Mouse (Mus musculus): Measurements from ENCODE around the gene Secisbp2. TPM values are rescaled to one million over a fixed set of nuclear protein-coding genes. Genes with fewer than 3 reads are reported as not detected.

Secisbp2 gene
- polyA plus RNA-seq, 1 experiment from 2014 or later = 26.5 TPM

DNA sequence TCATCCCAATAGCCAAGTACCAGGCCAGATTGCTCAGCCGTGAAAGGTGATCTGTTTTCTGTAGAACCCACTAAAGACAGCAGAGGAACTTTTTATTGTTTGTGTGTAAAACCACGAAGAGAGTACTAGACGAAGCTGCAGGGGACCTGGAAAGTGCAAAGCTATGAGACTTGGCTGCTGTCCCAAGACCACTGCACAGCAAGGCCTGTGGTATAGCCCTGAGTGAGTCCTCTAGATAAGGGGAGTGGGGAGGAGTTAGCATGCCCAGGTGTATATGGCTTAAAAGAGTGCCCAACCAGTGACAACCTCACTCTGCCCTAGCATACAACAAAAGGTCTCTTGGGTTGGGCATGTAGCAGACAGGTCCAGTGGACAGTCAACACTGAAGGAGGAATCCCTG is 37.2 kb downstream of the Secisbp2 start:
- no peaks in the 10 kb centered on the region for H3K9me3 ChIP-seq
- H3K27me3 ChIP-seq = no peaks in the 10 kb centered on the region
- no peaks in the 10 kb centered on the region for H3K4me1 ChIP-seq (replicated peaks)
- H3K27ac ChIP-seq = no peak overlapping the region
- WGBS = 61% methylated on average over 3 of the region's 3 CpGs
- no peak overlapping the region for H3K4me2 ChIP-seq
- H3K36me3 ChIP-seq = peaks cover 60% of the 10 kb centered on the region
- H3K4me3 ChIP-seq (replicated peaks) = no peak overlapping the region
- no peak overlapping the region for H3K9ac ChIP-seq (replicated peaks)
- no peak for ATAC-seq (ENCODE audit: insufficient number of reproducible peaks, insufficient read depth, low FRiP score, low TSS enrichment, low read depth)

DNA sequence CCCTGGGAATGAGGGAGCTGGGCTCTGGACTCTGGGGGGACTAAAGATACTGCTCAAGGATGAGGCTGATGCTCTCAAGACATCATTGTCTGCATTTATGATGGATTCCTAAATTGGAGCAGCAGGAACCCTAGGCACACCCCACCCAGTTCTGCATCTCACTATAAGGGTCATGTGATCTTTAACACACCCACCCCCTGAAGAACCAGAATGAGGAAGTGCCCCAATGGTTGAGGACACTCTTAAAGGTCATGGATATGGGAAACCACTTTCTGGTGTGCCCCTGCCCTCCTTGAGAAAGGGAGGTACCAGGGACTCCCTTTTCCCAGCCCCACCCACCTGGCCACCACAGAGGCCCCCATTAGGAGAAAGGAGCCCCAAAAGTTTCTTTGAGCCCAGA is 45.0 kb downstream of the Secisbp2 start:
- no peak for ATAC-seq (ENCODE audit: insufficient number of reproducible peaks, insufficient read depth, low FRiP score, low TSS enrichment, low read depth)
- Histone ChIP-seq H3K27me3 (no peaks in the 10 kb centered on the region), H3K4me1 (replicated peaks) (no peaks in the 10 kb centered on the region)

DNA sequence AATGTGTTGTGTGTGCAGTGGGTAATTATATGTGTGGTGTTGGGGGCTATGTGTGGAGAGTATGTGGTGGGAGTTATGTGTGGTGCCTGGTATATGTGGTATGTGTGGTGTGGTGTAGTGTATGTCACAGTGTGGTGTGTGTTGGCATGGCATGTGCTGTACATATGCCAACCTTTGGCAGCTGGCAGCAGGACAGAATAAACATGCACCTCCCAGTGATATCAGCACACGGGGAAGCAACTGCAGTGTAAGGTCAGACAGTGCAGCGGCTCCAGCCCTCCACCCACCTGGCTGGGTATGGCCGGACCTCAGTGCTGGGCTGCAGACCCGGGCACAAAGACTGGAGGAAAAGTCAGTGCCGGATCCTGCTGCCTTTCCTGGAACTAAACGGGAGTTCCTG is 46.0 kb downstream of the Secisbp2 start:
- Histone ChIP-seq H3K27me3 (no peaks in the 10 kb centered on the region), H3K4me1 (replicated peaks) (no peaks in the 10 kb centered on the region), H3K9ac (replicated peaks) (no peak overlapping the region), H3K27ac (no peak overlapping the region), H3K36me3 (peaks cover 4% of the 10 kb centered on the region; the same call in 1 of the 2 replicates), H3K4me2 (no peak overlapping the region), H3K4me3 (replicated peaks) (no peak overlapping the region), H3K9me3 (no peaks in the 10 kb centered on the region)
- ATAC-seq (ENCODE audit: insufficient number of reproducible peaks, insufficient read depth, low FRiP score, low TSS enrichment, low read depth) = no peak
- WGBS = 78% methylated on average over 6 of the region's 6 CpGs

More for the DNA sequence above, 45.0 kb downstream of the Secisbp2 start:
- no peak overlapping the region for H3K9ac ChIP-seq (replicated peaks)
- no peak overlapping the region for H3K4me2 ChIP-seq
- no peak overlapping the region for H3K27ac ChIP-seq
- no peak overlapping the region for H3K4me3 ChIP-seq (replicated peaks)
- no peaks in the 10 kb centered on the region for H3K9me3 ChIP-seq
- peaks cover 1% of the 10 kb centered on the region; the same call in 1 of the 2 replicates for H3K36me3 ChIP-seq

DNA sequence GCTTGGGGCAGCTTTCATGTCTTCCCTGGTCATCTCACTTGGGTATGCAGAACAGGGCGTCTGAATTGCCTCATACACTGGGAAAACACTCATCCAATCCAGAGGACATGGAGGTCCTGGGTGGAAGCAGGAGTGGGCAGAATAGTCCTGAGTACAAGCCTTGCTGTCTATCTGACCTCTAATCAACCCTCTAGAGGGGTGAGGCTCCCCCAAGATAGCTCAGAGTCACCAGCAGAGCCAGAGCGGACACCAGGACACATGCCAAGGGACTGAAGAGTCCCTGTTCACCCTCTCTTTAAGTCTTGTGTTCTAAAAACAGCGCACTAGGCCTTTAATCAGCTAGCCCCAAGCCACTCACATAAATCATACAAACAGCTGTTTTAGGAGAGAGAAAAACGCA is 46.4 kb downstream of the Secisbp2 start:
- H3K9me3 ChIP-seq = no peaks in the 10 kb centered on the region
- no peak overlapping the region for H3K9ac ChIP-seq (replicated peaks)
- no peak for ATAC-seq (ENCODE audit: insufficient number of reproducible peaks, insufficient read depth, low FRiP score, low TSS enrichment, low read depth)
- H3K36me3 ChIP-seq = peaks cover 4% of the 10 kb centered on the region; the same call in 1 of the 2 replicates
- H3K4me2 ChIP-seq = no peak overlapping the region
- H3K4me1 ChIP-seq (replicated peaks) = no peaks in the 10 kb centered on the region
- no peak overlapping the region for H3K27ac ChIP-seq
- no peaks in the 10 kb centered on the region for H3K27me3 ChIP-seq
- WGBS = 48% methylated on average over 4 of the region's 4 CpGs
- no peak overlapping the region for H3K4me3 ChIP-seq (replicated peaks)

DNA sequence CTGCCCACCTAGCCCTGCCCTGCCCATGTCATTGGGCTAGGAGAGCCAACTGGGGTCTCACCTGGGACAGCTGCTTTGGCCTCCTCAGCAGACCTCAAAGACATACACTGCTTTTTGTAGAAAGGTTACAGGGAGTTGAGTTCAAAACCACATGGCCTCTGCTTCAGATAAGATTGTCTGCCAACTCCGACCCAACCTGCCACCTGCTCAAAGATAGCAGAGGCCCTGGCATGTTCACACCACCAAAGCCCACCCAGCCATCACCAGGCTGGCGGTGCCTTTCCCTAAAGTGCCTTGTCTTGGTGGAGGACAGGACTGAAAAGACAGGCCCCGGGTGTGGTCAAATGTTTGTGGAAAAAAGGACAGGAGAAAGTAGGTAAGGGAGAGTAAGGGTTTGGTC is 46.8 kb downstream of the Secisbp2 start:
- Histone ChIP-seq H3K4me3 (replicated peaks) (no peak overlapping the region), H3K4me1 (replicated peaks) (no peaks in the 10 kb centered on the region), H3K36me3 (peaks cover 4% of the 10 kb centered on the region; the same call in 1 of the 2 replicates), H3K27me3 (no peaks in the 10 kb centered on the region), H3K9ac (replicated peaks) (no peak overlapping the region), H3K4me2 (no peak overlapping the region), H3K27ac (no peak overlapping the region), H3K9me3 (no peaks in the 10 kb centered on the region)
- no peak for ATAC-seq (ENCODE audit: insufficient number of reproducible peaks, insufficient read depth, low FRiP score, low TSS enrichment, low read depth)
- WGBS = 80% methylated on average over 3 of the region's 3 CpGs

DNA sequence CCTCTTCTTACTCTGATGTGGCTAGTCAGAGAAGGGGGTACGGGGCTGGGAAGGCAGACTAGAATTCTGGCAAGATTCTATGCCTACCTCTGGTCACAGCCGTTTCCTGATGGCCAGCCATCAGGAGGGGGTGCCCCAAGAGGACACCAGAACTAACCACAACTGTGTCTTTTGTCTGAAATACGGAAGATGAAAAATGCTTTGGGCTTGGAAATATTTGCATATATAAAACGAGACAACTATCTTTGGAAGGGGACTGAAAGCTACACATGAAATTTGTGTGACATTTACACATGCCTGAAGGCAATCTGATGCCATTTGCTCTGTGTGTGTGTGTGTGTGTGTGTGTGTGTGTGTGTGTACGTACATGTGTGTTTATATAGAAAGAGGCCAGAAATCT is 52.4 kb downstream of the Secisbp2 start:
- Histone ChIP-seq H3K27me3 (no peaks in the 10 kb centered on the region), H3K9me3 (no peaks in the 10 kb centered on the region), H3K36me3 (peaks cover 4% of the 10 kb centered on the region; the same call in 1 of the 2 replicates), H3K27ac (no peak overlapping the region), H3K9ac (replicated peaks) (no peak overlapping the region), H3K4me3 (replicated peaks) (no peak overlapping the region), H3K4me1 (replicated peaks) (no peaks in the 10 kb centered on the region), H3K4me2 (no peak overlapping the region)
- ATAC-seq (ENCODE audit: insufficient number of reproducible peaks, insufficient read depth, low FRiP score, low TSS enrichment, low read depth) = no peak
- WGBS = 86% methylated on average over 5 of the region's 5 CpGs

DNA sequence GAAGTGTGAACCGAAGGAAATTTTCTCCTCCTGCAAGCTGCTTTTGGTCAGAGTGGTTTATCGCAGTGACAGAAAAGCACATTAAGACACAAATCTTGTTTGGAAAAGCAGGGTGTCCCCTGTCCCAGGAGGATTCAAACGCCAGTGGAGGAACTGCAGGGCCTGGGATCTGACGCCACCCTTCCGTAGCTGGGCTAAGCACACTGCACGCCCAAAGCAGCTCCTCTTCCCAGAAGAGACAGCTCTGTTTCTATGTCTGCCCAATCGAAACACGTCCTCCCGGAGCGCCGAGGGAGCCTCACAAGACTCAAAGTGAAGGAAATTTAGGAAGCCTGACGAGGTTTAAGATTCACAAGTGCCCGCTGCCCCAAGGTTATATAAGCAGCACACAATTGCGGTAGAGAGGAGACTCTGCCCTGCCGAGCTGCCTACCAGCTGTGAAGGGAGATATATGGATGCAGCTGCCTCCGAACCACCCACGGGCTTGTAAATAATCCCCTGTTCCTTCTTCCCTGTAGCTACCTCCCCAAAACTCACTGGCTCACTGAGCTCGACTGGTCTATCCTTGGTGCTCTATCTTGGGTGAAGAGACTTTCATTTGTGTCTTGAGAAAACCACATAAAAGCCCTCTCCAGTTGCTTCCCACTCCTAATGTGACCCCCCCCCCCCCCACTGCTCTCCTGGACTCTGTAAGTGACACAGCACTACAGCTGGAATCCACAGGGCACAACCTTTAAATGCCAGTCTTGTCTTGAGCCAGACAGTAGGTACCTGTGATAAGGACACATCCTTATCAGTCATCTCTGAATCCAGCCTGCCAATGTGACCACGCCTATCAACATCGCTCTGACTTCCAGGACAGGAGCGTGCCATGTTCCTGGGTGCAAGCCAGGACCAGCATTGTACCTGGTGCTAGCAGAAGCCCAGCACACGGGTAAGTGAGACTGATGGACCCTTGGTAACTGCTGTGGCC is 54.7 kb downstream of the Secisbp2 start:
- no peak for ATAC-seq (ENCODE audit: insufficient number of reproducible peaks, insufficient read depth, low FRiP score, low TSS enrichment, low read depth)
- no peaks in the 10 kb centered on the region for H3K9me3 ChIP-seq
- no peak overlapping the region for H3K4me3 ChIP-seq (replicated peaks)
- 60% methylated on average over 22 of the region's 22 CpGs for WGBS
- no peak overlapping the region for H3K27ac ChIP-seq
- H3K9ac ChIP-seq (replicated peaks) = no peak overlapping the region
- peaks cover 7% of the 10 kb centered on the region; the same call in 1 of the 2 replicates for H3K36me3 ChIP-seq
- H3K4me2 ChIP-seq = no peak overlapping the region
- no peaks in the 10 kb centered on the region for H3K27me3 ChIP-seq
- no peaks in the 10 kb centered on the region for H3K4me1 ChIP-seq (replicated peaks)

DNA sequence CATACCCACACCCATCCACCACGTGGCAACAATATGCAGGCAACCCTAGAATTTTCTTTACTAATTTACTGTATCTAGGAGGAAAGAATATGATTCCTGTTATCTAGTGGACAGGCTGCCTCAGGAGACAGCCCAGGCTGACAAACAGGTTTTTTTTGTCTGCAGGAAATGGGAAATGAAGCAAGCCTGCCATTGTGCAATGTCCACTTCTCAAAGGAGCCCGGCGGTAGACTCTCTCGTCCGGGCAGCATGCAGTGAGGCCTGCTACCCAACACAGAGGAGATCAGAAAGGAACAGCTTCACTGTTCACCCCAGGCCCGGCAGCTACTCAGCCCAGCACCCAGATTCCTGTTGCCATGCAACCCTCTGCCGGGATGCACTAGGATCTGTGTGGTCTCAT is 59.2 kb downstream of the Secisbp2 start:
- H3K9me3 ChIP-seq = no peaks in the 10 kb centered on the region
- no peak overlapping the region for H3K27ac ChIP-seq
- no peaks in the 10 kb centered on the region for H3K27me3 ChIP-seq
- H3K4me3 ChIP-seq (replicated peaks) = no peak overlapping the region
- H3K36me3 ChIP-seq = peaks cover 12% of the 10 kb centered on the region; the same call in 1 of the 2 replicates
- H3K4me1 ChIP-seq (replicated peaks) = no peaks in the 10 kb centered on the region
- no peak overlapping the region for H3K4me2 ChIP-seq
- no peak overlapping the region for H3K9ac ChIP-seq (replicated peaks)
- WGBS = 82% methylated on average over 7 of the region's 7 CpGs
- ATAC-seq (ENCODE audit: insufficient number of reproducible peaks, insufficient read depth, low FRiP score, low TSS enrichment, low read depth) = no peak

DNA sequence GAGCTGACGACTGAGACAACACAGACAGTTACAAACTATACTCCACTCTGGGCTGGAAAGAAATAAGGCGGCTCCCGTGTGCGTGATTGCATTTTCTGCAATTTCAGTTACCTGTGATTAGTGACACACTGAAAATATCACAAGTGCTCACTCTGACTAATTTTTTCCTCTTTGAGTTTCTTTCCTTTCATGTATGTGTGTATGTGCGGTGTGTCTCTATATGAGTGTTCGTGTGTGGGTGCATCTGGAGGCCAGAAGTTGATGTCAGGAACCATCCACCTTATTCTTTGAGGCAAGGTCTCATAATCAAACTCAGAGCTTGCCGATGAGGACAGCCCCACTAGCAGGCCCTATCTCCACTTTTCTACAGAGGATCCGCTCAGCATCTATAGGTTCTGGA is 60.5 kb downstream of the Secisbp2 start:
- ATAC-seq (ENCODE audit: insufficient number of reproducible peaks, insufficient read depth, low FRiP score, low TSS enrichment, low read depth) = no peak
- Histone ChIP-seq H3K36me3 (peaks cover 12% of the 10 kb centered on the region; the same call in 1 of the 2 replicates), H3K9ac (replicated peaks) (no peak overlapping the region), H3K27ac (no peak overlapping the region), H3K4me1 (replicated peaks) (no peaks in the 10 kb centered on the region), H3K27me3 (no peaks in the 10 kb centered on the region), H3K4me2 (no peak overlapping the region), H3K9me3 (no peaks in the 10 kb centered on the region), H3K4me3 (replicated peaks) (no peak overlapping the region)
- WGBS = 85% methylated on average over 8 of the region's 8 CpGs

DNA sequence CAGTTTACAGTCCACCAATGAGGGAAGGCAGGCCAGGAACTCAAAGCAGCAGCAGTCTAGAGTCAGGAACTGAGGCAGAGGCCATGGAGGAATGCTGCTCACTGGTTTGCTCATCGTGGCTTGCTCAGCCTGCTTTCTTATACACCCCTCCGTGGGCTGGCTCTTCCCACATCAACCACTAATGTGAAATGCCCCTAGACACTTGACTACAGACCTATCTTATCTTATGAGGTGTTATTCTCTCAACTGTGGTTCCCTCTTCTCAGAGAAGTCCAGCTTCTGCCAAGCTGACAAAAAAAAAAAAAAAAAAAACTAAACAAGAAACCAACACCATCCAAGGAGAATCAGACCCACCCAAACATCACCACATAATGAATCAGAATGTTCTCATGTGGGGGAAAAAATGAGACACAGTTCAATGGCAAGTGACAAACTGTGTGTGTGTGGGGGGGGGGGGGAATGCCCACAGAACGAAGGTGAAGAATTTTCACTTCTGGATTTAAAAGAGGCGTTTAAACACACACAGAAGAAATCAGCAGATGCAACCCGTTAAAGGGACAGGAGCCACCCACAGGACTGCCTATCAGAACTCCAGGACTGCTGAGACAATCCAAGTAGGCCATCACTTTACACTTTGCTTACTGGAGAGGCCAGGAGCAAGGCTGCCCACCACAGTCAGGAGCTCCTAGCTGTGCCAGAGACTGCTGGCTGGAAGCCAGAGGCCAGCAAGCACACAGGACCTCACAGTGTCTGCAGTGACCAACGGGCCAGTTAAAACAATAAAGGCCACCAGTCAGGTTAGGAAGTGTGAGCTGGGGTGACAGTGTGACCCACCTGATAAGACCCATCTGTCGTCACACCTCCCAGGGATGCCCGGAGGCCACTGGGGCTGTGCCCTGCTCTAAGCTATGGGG is 65.1 kb downstream of the Secisbp2 start:
- Histone ChIP-seq H3K27me3 (no peaks in the 10 kb centered on the region), H3K27ac (no peak overlapping the region), H3K9me3 (no peaks in the 10 kb centered on the region), H3K4me2 (no peak overlapping the region), H3K4me3 (replicated peaks) (no peak overlapping the region), H3K4me1 (replicated peaks) (no peaks in the 10 kb centered on the region), H3K36me3 (peaks cover 13% of the 10 kb centered on the region; the same call in 1 of the 2 replicates), H3K9ac (replicated peaks) (no peak overlapping the region)
- no peak for ATAC-seq (ENCODE audit: insufficient number of reproducible peaks, insufficient read depth, low FRiP score, low TSS enrichment, low read depth)
- WGBS = 64% methylated on average over 8 of the region's 8 CpGs

GRCm38 (mm10) chr13:51719256-51719655 is 67.8 kb downstream of the Secisbp2 start:
- no peaks in the 10 kb centered on the region for H3K4me1 ChIP-seq (replicated peaks)
- no peak overlapping the region for H3K27ac ChIP-seq
- 81% methylated on average over 3 of the region's 3 CpGs for WGBS
- ATAC-seq (ENCODE audit: insufficient number of reproducible peaks, insufficient read depth, low FRiP score, low TSS enrichment, low read depth) = no peak
- H3K9me3 ChIP-seq = no peaks in the 10 kb centered on the region
- H3K36me3 ChIP-seq = peaks cover 7% of the 10 kb centered on the region; the same call in 1 of the 2 replicates
- no peaks in the 10 kb centered on the region for H3K27me3 ChIP-seq
- H3K4me3 ChIP-seq (replicated peaks) = no peak overlapping the region
- H3K4me2 ChIP-seq = no peak overlapping the region
- no peak overlapping the region for H3K9ac ChIP-seq (replicated peaks)
